Mouse (Mus musculus) kidney, adult 2 months (tissue): ENCODE measurements at regions not wholly inside any gene's neighbourhood (a gene's known extent, or its start where the extent isn't known, plus 50 kb on each side); places are given as distances from the start of the nearest gene placed in this dataset.

Source experiments
- CTCF ChIP-seq: fragments of 200-500 bp; conservative IDR thresholded peaks from 2 replicates; pipeline ENCODE4 v1.5.1; 2011; ENCODE audit warnings: low read depth, mild to moderate bottlenecking, control low read depth, low read length, moderate library complexity, mixed read lengths; ENCODE audit not compliant: insufficient read depth, insufficient read length
- POLR2A ChIP-seq: fragments of 200-500 bp; IDR thresholded peaks from one replicate; pipeline ENCODE4 v1.6.1; 2011; ENCODE audit warnings: low read depth, low read length, control low read depth

GRCm38 (mm10) chr15:62533233-62533632 is 1311.7 kb downstream of the Gsdmc2 start:
- TF ChIP-seq CTCF (no peak), POLR2A (no peak)
